Mouse (Mus musculus) megakaryocyte-erythroid progenitor cell, adult 5-6 weeks (primary cell): ENCODE results near the gene F930015N05Rik. TPM values are rescaled to one million over a fixed set of nuclear protein-coding genes. Genes with fewer than 3 reads are reported as not detected.

Experiments
- ATAC-seq: replicated peaks from 2 replicates; pipeline ENCODE4 v1.8.0; 2016; ENCODE audit warnings: mild to moderate bottlenecking, inconsistent platforms; ENCODE audit not compliant: severe bottlenecking, poor library complexity, low FRiP score, low TSS enrichment
- total RNA-seq, 2 experiments: library from RNA; stranded (forward) in 1 of 2; stranded (reverse) in 1 of 2; fragments of 200-1000, 215-1000 nt in 1 of 2; fragments of >200 nt in 1 of 2; fragmentation: Nextera tagmentation in 1 of 2; gene quantifications; 2 replicates each; pipeline ENCODE4 v1.2.3; 2014 to 2017

Gene F930015N05Rik
- total RNA-seq (2014; fragmentation: Nextera tagmentation) (not detected in 2 replicates), total RNA-seq (2017) (not detected in 2 replicates)

DNA sequence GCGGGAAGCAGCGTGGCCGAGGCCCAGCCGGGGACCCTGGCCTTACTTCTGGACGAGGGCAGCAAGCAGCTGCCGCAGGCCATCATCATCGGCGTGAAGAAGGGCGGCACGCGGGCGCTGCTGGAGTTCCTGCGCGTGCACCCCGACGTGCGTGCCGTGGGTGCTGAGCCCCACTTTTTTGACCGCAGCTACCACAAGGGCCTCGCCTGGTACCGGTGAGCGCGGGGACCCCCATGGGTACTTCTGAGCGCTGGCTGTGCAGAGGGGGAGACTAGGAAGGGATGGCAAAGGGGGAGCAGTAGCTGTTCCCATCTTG, at the start of gene F930015N05Rik:
TSS of gene F930015N05Rik (minus strand) at position 242 of the 316 bp plus-strand sequence.
- ATAC-seq: no peak

DNA sequence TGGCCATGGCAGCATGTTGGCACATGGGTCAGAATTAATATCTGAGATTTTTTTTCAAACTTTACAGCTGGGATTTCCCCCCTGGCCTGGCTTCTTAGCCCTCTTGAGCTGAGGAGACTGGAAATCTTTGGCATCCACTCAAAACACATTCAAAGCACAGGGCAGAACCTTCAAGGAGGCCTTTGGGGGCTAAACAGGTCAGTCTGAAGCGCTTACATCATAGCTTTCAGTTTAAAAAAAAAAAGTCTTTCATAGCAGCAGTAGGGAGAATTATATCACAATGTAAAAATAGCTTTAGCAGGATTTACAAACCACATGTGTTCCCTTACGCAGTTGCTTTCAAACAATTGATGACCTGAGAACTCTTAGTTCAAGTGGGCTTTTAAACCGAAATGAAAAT, 45.0 kb upstream of the F930015N05Rik start:
- no peak for ATAC-seq

DNA sequence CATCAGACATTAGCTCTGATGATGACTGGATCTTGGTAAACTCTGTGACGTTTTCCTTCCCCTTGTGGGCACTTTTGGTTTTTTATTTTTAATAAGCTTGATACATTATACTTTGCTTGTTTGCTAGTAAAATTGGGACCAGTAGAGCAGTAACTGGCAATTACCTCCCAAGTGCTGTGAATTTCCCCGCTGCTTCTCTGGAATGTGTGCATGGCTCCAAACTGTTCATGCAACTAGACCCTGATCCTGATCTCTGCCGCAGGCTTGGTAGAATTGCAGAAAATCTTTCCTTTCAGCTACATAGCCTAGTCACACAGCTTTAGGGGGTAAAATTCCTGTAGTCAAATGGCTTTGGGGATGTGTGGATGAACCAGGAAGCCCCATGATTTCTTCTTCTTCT, 37.2 kb upstream of the F930015N05Rik start:
- ATAC-seq: no peak

DNA sequence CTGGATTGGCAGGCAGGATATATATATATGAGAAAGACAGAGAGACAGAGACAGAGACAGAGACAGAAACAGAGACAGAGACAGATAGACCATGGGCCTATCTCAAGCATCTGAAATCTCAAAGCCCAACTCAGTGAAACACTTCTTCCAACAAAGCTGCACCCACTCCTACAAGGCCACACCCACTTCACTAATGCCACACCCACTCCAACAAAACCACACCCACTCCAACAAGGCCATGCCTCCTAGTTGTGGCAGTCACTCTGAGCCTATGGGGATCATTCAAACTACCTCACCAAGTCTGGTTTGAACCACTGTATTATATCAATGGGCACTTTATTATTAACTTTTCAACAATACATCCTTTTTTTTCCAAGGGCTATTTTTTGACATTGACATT, 34.2 kb upstream of the F930015N05Rik start:
- 0 out of 2 replicates have a peak, but pooled peaks have one; percentile 52 for ATAC-seq

DNA sequence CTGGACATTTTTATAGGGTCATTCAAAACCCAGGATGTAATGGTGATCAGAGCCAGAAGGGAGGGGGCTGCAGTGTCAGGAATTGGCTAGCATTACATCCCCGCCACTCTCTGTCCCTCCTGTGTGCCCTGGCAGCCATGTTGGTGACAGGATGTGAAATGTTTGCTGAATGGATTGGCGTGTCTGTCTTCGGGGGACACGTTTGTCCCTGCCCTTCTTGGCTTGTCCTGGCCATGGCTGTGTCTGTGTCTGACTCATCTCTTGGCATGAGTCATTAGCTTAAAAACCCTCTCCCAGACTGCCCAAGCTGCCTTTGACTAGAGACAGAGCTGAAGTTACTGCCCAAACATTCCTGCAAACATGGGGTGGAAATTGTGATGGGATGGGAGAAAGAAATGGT, 32.3 kb upstream of the F930015N05Rik start:
- ATAC-seq: no peak

DNA sequence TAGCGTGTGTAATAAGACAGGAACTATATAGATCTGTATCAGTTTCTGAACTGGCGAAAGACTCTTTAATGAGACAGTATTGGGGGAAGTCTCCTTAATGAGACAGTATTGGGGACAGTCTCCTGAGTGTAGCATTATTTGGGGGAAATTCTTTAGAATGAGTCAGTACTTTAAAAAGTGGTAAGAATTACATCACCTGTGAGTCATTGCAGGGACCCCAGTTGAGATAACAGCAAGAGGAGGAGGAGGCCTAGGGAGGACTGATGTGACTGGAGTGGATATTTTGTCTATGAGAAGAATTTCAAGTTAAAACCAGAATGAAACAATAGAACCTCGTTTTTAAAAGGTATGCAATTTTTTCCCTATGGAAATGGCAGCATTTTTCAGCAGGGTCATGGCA, 25.3 kb upstream of the F930015N05Rik start:
- ATAC-seq: no peak

GRCm38 (mm10) chr11:64448586-64449315, 12.3 kb upstream of the F930015N05Rik start:
- ATAC-seq: no peak

DNA sequence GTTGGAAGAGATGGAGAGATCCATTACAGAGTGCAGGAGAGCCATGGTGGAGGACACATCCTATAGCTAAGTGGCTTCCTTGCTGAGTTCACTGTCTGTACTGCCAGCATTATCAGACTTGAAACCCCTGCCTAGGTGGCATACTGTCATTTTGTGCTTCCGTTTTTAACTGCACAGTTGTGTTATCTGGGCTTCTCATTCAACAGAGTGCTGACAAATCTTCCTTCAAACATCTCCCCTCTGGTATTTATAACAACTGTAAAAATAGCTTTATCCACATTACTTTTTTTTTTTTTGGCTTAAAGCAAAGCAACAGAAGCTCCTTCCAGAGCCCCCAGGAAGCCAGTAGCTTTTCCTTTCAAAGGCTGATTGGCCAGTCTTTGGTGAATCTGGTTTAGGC, 8.8 kb upstream of the F930015N05Rik start:
- ATAC-seq: no peak

- ATAC-seq: no peak
These were observed 6.2 kb upstream of the F930015N05Rik start for GRCm38 (mm10) chr11:64442701-64443100.

- no peak for ATAC-seq
These were observed 5.7 kb upstream of the F930015N05Rik start for GRCm38 (mm10) chr11:64442119-64442518.

DNA sequence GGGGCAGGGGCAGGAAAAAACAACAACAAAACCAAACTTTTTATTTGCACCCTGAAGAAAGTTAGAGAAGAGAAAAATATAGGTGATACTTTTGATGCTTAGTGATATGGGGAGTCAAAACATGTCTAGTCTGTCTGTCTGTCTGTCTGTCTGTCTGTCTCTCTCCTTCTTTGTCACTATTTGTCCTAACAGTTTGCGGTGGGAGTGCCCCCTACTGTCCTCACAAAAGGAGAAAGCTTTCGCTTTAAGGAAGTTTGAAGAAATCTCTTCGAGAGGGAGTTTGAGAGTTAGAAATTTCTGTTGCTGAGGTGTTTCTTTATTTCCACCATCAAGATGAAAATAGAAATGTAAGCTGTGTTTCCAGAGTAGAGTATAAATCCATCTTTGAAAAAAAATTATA, 2.5 kb upstream of the F930015N05Rik start:
- no peak for ATAC-seq

DNA sequence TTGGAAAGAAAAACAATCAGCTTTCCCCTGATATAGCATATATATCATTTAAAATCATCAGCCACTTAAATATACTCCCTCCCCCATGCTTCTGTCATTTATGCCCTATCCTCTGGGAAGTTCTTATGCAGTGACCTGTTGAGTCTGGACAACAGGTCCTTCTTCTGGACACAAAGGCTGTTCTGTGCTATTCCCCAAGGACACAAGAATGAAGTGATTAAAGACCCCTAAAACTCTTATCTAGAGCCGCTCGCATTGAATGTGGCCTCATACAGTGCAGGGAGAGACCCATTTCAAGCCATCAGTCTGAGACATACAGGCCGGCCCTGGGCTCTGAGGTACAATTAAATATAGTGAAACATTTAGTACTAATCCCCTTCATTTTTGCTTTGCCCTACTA, 1.3 kb upstream of the F930015N05Rik start:
- no peak for ATAC-seq

DNA sequence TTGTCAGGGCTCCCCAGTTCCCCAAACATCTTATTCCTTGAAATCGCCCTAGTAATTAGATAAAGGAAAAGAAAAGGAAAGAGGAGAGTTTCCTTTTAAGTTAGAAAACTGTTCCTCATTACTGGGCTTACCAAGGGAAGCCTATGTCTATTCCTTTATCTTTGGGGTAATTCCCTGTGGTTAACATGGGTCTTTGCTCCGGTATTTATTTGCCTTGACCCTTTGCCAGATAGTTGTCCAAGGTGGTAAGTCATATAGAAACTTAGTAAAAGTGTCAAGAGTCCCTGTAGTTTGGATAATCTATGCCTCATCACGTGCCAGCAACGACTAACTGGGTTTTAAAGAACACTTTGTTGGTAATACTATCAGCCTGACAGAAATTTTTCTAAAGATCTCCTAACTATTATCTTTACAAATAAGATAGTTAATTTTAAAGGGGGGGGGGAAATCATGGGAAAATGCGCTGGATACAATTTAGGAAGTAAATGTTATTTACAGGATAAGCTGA, 392 bp upstream of the F930015N05Rik start:
- ATAC-seq: no peak

- no peak for ATAC-seq
These were observed 674 bp downstream of the F930015N05Rik start for GRCm38 (mm10) chr11:64435546-64436411.

DNA sequence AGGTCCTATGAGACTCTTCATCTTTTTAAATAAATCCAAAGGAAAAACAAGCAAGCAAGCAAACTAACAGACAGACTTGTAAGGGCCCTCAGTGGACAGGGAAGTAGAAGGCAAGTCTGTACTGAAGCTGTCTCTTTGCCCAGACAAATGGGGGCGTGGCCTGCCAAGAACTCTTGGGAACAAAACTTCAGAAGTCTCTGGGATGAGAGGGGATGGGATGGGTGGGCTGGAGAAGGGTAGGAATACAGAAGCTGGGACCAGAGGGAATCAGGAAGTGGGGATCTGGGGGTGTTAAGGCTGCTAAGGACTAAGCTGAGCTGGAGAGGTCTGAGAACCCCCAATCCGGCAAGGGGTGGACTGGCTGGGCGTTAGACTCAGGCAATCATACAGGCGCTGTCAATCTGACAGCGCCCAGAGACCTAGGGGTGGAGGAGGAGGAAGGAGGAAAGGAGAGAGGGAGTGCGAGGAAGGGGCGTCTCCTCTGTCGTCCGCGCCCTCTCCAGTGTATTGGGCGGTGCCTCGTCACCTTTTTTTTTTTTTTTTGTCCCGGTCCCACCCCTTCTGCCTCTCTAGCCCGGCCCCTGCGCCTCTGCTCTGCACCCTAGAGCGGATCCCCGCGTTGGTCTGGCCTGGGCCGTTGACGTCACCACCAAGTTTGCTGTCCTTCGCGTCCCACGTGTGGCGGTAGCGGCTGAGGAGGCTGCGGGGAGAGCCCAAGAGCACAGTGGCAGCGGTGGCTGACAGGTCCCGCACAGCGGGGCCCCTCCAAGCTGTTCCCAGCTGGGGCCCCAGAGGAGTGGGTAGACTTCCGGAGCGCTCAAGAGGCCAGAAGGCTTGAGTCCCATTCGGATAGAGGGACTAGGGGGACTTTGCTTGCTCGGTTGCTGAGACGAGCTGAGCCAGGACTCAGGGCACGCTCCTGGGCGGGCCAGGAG, 1.6 kb downstream of the F930015N05Rik start, which contains the start of gene Hs3st3a1:
TSS of gene Hs3st3a1 (plus strand) at position 722 of the 935 bp plus-strand sequence.
- ATAC-seq: peak; percentile 55

DNA sequence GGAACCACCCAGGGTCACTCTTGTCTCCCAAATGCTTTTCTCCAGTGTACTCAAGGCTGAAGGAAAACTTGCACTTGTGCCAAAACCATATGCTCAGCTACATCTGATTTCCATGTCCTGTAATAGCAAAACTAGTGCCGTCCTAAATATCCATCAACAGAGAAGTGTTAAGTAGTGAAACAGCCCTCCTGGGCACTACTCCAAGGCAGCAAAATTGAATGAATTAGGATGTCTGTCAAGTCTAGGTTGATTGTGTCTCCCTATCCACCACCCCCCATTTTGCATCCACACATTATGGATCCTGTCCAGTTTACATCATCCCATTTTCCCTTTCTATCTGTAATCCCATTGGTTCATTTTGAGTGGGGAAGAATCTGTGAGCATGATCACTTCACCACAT, 17.5 kb downstream of the F930015N05Rik start:
- no peak for ATAC-seq

DNA sequence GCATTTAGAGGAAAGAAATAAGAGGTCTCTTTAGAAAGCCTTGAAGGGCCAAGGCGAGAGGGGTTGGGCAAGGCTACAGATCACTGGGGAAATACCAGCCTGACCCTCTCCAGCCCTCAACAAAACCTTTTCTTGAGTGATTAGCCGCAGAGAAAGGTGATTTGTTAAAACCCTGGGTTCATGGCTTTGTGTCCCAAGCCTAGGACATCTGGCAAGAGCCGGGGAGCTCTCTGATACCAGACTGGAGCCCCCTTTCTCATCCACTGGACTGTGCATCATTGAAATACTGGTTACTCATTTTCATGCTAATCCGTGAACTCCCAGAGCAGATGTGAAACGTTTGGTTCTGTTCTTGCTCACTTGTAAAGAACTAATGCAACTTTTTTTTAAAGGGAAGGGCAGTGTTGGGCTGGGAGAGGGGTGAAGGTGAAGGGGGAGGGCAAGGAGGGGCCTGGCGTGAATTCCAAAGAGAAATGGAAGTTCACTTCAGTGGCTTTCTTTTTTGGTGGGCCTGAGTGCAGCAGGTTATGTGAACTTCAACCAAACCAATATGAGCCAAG, 35.8 kb downstream of the F930015N05Rik start:
- ATAC-seq: no peak

DNA sequence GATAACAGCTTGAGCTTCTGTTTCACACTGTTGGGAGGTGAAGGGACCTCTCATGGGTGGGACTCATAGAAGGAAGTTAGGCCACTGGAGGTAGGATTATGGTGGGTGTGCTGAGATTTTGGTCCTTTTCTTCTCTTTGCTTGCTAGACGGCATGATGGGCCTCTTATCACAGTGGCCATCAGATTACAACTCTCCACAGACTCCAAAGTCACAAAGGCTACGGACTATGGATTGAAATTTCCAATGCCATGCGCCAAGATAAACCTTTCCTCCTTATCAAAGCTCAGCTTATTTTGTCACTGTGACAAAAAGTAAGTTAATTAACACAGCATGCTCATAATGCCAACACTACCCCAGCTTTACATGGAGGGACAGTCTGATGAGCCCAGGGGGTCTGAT, 38.8 kb downstream of the F930015N05Rik start:
- no peak for ATAC-seq

- no peak for ATAC-seq
These were observed 39.5 kb downstream of the F930015N05Rik start for GRCm38 (mm10) chr11:64396949-64397348.
